Mouse (Mus musculus): ENCODE data around the gene Zfp575. TPM values are rescaled to one million over a fixed set of nuclear protein-coding genes. Genes with fewer than 3 reads are reported as not detected.
A peak's percentile ranks its signal among the peaks of the same experiment; 100 is the strongest.
"Not testable (repeated sequence)": the region's sequence is repeated elsewhere in the genome, so short reads cannot be mapped to it uniquely, and the experiment has no call there.

The Zfp575 gene
- polyA plus RNA-seq, 1 experiment: 0.27 TPM

- no peak for DNase-seq
- Histone ChIP-seq H3K4me3 (replicated peaks; ENCODE audit: extremely low read depth, low read depth, low read length) (no peak overlapping the region), H3K4me1 (ENCODE audit: control insufficient read depth, insufficient read depth, low read length) (no peaks in the 10 kb centered on the region)
- TF ChIP-seq POLR2A (IDR thresholded peaks at IDR 0.05; ENCODE audit: borderline replicate concordance, extremely low read depth, low read depth, low read length) (no peak), CTCF (IDR thresholded peaks at IDR 0.05; ENCODE audit: insufficient read depth, low read length) (no peak)
- 60% methylated on average over 13 of the region's 13 CpGs for WGBS
These were observed 32.4 kb upstream of the Zfp575 start for GRCm38 (mm10) chr7:24619671-24620397.

- 85% methylated on average over 8 of the region's 8 CpGs for WGBS
- DNase-seq; H3K4me1 ChIP-seq (ENCODE audit: control insufficient read depth, insufficient read depth, low read length); H3K4me3 ChIP-seq (replicated peaks; ENCODE audit: extremely low read depth, low read depth, low read length): not testable (repeated sequence)
These were observed 30.9 kb upstream of the Zfp575 start for GRCm38 (mm10) chr7:24618374-24618773.

- TF ChIP-seq CTCF (IDR thresholded peaks at IDR 0.05; ENCODE audit: insufficient read depth, low read length): no peak
- no peak for TF ChIP-seq POLR2A (IDR thresholded peaks at IDR 0.05; ENCODE audit: borderline replicate concordance, extremely low read depth, low read depth, low read length)
- WGBS: 65% methylated on average over 8 of the region's 8 CpGs
- DNase-seq: no peak
- Histone ChIP-seq H3K4me1 (ENCODE audit: control insufficient read depth, insufficient read depth, low read length) (no peaks in the 10 kb centered on the region), H3K4me3 (replicated peaks; ENCODE audit: extremely low read depth, low read depth, low read length) (no peak overlapping the region)
These were observed 30.3 kb upstream of the Zfp575 start for GRCm38 (mm10) chr7:24617763-24618162.

- DNase-seq: no peak
- TF ChIP-seq CTCF (IDR thresholded peaks at IDR 0.05; ENCODE audit: insufficient read depth, low read length) (no peak), POLR2A (IDR thresholded peaks at IDR 0.05; ENCODE audit: borderline replicate concordance, extremely low read depth, low read depth, low read length) (no peak)
- H3K4me3 ChIP-seq (replicated peaks; ENCODE audit: extremely low read depth, low read depth, low read length): no peak overlapping the region
- no peaks in the 10 kb centered on the region for H3K4me1 ChIP-seq (ENCODE audit: control insufficient read depth, insufficient read depth, low read length)
- 71% methylated on average over 13 of the region's 13 CpGs for WGBS
These were observed 27.4 kb upstream of the Zfp575 start for GRCm38 (mm10) chr7:24614816-24615215.

- TF ChIP-seq POLR2A (IDR thresholded peaks at IDR 0.05; ENCODE audit: borderline replicate concordance, extremely low read depth, low read depth, low read length) (no peak), CTCF (IDR thresholded peaks at IDR 0.05; ENCODE audit: insufficient read depth, low read length) (no peak)
- no peak for DNase-seq
- Histone ChIP-seq H3K4me1 (ENCODE audit: control insufficient read depth, insufficient read depth, low read length) (no peaks in the 10 kb centered on the region), H3K4me3 (replicated peaks; ENCODE audit: extremely low read depth, low read depth, low read length) (no peak overlapping the region)
- WGBS: 16% methylated on average over 27 of the region's 27 CpGs
These were observed 25.0 kb upstream of the Zfp575 start for GRCm38 (mm10) chr7:24612308-24612910.

GRCm38 (mm10) chr7:24611709-24612108, 24.3 kb upstream of the Zfp575 start:
- Histone ChIP-seq H3K4me3 (replicated peaks; ENCODE audit: extremely low read depth, low read depth, low read length) (peak overlapping the region; percentile 59), H3K4me1 (ENCODE audit: control insufficient read depth, insufficient read depth, low read length) (no peaks in the 10 kb centered on the region)
- WGBS: 15% methylated on average over 7 of the region's 7 CpGs
- TF ChIP-seq POLR2A (IDR thresholded peaks at IDR 0.05; ENCODE audit: borderline replicate concordance, extremely low read depth, low read depth, low read length) (no peak), CTCF (IDR thresholded peaks at IDR 0.05; ENCODE audit: insufficient read depth, low read length) (no peak)
- DNase-seq: no peak

- Histone ChIP-seq H3K4me1 (ENCODE audit: control insufficient read depth, insufficient read depth, low read length) (no peaks in the 10 kb centered on the region), H3K4me3 (replicated peaks; ENCODE audit: extremely low read depth, low read depth, low read length) (peak overlapping the region; percentile 59)
- under 1% methylated on average over 36 of the region's 36 CpGs for WGBS
- DNase-seq: peak; percentile 98
- TF ChIP-seq CTCF (IDR thresholded peaks at IDR 0.05; ENCODE audit: insufficient read depth, low read length) (no peak), POLR2A (IDR thresholded peaks at IDR 0.05; ENCODE audit: borderline replicate concordance, extremely low read depth, low read depth, low read length) (peak; percentile 61; the same call in 1 of the 2 replicates)
These were observed 23.5 kb upstream of the Zfp575 start for GRCm38 (mm10) chr7:24610879-24611494.

- Histone ChIP-seq H3K4me1 (ENCODE audit: control insufficient read depth, insufficient read depth, low read length) (no peaks in the 10 kb centered on the region), H3K4me3 (replicated peaks; ENCODE audit: extremely low read depth, low read depth, low read length) (peak within 1 kb of the TSS; percentile 59)
- TF ChIP-seq POLR2A (IDR thresholded peaks at IDR 0.05; ENCODE audit: borderline replicate concordance, extremely low read depth, low read depth, low read length) (no peak), CTCF (IDR thresholded peaks at IDR 0.05; ENCODE audit: insufficient read depth, low read length) (no peak)
- WGBS: 6% methylated on average over 26 of the region's 27 CpGs
- peak; percentile 58 for DNase-seq
These were observed 22.9 kb upstream of the Zfp575 start, which contains the start of gene Phldb3 for GRCm38 (mm10) chr7:24610144-24610878. Gene Phldb3 (plus strand): TSS chr7:24610763.

- DNase-seq: no peak
- no peak for TF ChIP-seq CTCF (IDR thresholded peaks at IDR 0.05; ENCODE audit: insufficient read depth, low read length)
- TF ChIP-seq POLR2A (IDR thresholded peaks at IDR 0.05; ENCODE audit: borderline replicate concordance, extremely low read depth, low read depth, low read length): no peak
- Histone ChIP-seq H3K4me3 (replicated peaks; ENCODE audit: extremely low read depth, low read depth, low read length) (no peak overlapping the region), H3K4me1 (ENCODE audit: control insufficient read depth, insufficient read depth, low read length) (no peaks in the 10 kb centered on the region)
- 59% methylated on average over 8 of the region's 8 CpGs for WGBS
These were observed 21.1 kb upstream of the Zfp575 start for GRCm38 (mm10) chr7:24608561-24608960.

All from lung, adult 2 months (tissue).